Mouse (Mus musculus): ENCODE results near the gene Med22.

DNA sequence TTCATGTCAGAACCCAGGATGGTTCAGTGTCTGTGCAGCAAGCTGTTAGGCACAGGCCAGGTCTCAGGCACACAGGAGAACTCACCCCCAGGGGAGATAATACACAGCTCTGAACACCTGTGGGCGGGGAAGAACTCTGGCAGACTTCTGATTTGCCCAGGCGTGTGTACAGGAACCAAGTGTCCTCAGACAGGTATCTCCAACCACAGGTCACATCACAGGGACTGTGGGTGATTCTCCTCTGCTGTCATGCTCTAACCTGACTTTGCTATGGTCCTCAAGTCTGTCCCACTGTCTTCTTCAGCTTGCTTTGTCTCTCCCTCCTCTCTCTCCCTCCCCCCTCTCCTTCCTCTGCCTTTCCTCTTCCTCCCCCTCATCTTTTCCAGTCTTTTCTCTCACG lies 45.6 kb downstream of the Med22 start, which contains the start of gene Abo:
- no peak for TF ChIP-seq MYOG (IDR thresholded peaks at IDR 0.05; ENCODE audit: control insufficient read depth in 1 of 3, insufficient read depth in 1 of 3, insufficient read length in 2 of 3, low read depth in 2 of 3)
- TF ChIP-seq MAX (IDR thresholded peaks at IDR 0.05; ENCODE audit: low read depth): no peak
- TF ChIP-seq POLR2AphosphoS2 (IDR thresholded peaks at IDR 0.05; ENCODE audit: insufficient read length, low read depth): no peak
- no peak for TF ChIP-seq TCF12 (IDR thresholded peaks at IDR 0.05; ENCODE audit: insufficient read depth, poor library complexity, severe bottlenecking)
- no peak for TF ChIP-seq POLR2A (IDR thresholded peaks at IDR 0.05; ENCODE audit: insufficient read length, low read depth)
- no peak for TF ChIP-seq USF1 (IDR thresholded peaks at IDR 0.05; ENCODE audit: low read depth)
- no peak for TF ChIP-seq MYOD1 (IDR thresholded peaks at IDR 0.05; ENCODE audit: control insufficient read depth in 1 of 3, insufficient read length in 2 of 3, low read depth in 2 of 3)
- TF ChIP-seq E2F4 (IDR thresholded peaks at IDR 0.05; ENCODE audit: insufficient read depth): no peak
- TF ChIP-seq REST (IDR thresholded peaks at IDR 0.05; ENCODE audit: insufficient read depth, insufficient read length): no peak
- TF ChIP-seq CEBPB (IDR thresholded peaks at IDR 0.05; ENCODE audit: insufficient read depth, poor library complexity, severe bottlenecking): no peak
- TF ChIP-seq TCF3 (IDR thresholded peaks at IDR 0.05; ENCODE audit: insufficient read length, low read depth): no peak
- TF ChIP-seq SRF (IDR thresholded peaks at IDR 0.05; ENCODE audit: control insufficient read depth, insufficient read length, low read depth): no peak
